Mouse (Mus musculus) E14TG2a.4 (cell line): ENCODE measurements around the gene B3galnt1.

Experiments
- CTCF ChIP-seq: conservative IDR thresholded peaks from 2 replicates; pipeline ENCODE4 v1.5.1; 2014; ENCODE audit warnings: low read length
- NANOG ChIP-seq: IDR thresholded peaks from 2 replicates; pipeline ENCODE4 v1.6.1; 2014; ENCODE audit warnings: borderline replicate concordance, low read length, mixed read lengths
- POU5F1 ChIP-seq: IDR thresholded peaks from 2 replicates; pipeline ENCODE4 v1.6.1; 2014; ENCODE audit warnings: low read length, borderline replicate concordance

DNA sequence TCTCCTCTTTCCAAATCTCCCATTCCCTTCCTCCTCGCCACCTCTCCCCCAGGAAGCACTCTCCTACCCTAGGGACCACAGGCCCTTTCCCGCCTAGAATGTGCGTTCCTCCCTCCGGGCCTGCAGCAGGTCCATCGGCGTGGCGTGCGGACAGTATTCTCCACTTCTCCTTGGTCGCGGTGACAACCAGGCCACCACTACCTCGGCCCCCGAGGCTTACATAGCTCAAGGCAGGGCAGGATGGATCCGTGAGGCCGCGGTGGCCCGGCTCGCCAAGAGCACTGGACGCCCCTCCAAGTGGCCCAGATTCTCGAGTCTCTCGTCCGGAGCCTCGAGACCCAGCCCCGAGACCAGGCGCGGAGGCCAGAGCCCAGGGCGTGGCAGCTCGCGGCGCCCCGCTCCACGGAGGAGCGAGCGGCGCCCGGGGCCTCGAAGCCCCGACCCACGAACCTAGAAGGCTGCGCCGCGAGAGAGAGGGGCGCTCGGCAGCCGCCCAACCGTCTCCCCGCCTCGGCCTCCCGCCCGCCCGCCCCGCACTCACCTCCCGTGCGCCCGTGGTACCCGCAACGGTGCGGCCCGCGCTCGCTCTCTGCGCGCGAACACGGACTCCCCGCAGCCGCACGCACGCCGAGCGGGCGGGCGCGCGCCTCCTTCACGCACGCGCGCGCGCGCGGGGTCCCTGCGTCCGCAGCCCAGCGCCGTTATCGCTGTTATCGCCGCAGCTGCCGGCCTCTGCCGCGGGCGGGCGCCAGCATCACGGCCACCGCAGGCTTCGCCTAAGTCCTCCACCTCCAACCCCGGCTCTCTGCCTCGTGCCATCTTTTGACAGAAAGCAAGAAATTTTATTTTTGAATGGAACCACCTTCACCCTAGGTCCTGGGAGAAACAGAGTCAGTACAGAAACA lies at the start of gene B3galnt1:
- TF ChIP-seq CTCF (no peak), POU5F1 (no peak), NANOG (no peak)
